Mouse (Mus musculus) kidney, adult 2 months (tissue): ENCODE results near the gene Wscd1. TPM values are rescaled to one million over a fixed set of nuclear protein-coding genes. Genes with fewer than 3 reads are reported as not detected.
A peak's percentile ranks its signal among the peaks of the same experiment; 100 is the strongest.

Source experiments
- DNase-seq: peaks from one replicate; pipeline ENCODE4 v3.0.0; 2021
- H3K27ac ChIP-seq: fragments of 200-500 bp; 2 replicates; pipeline ENCODE4 v1.5.1; 2012; ENCODE audit warnings: low read depth, low read length, control low read depth, inconsistent platforms; ENCODE audit not compliant: insufficient read depth
- H3K27me3 ChIP-seq: fragments of 200-500 bp; replicated peaks from 2 replicates; pipeline ENCODE4 v1.6.1; 2012; ENCODE audit warnings: mild to moderate bottlenecking, moderate library complexity, low read length, inconsistent platforms; ENCODE audit not compliant: control insufficient read depth, insufficient read depth
- H3K36me3 ChIP-seq: fragments of 200-500 bp; 2 replicates; pipeline ENCODE4 v1.6.1; 2012; ENCODE audit warnings: mild to moderate bottlenecking, moderate library complexity, low read length, inconsistent platforms; ENCODE audit not compliant: control insufficient read depth, insufficient read depth
- H3K4me1 ChIP-seq: fragments of 200-500 bp; 2 replicates; pipeline ENCODE4 v1.6.1; 2011; ENCODE audit warnings: low read length; ENCODE audit not compliant: control insufficient read depth, insufficient read depth
- H3K4me3 ChIP-seq: fragments of 200-500 bp; 2 replicates; pipeline ENCODE4 v1.5.1; 2011; ENCODE audit warnings: mild to moderate bottlenecking, low read depth, low read length, control low read depth; ENCODE audit not compliant: insufficient read depth
- CTCF ChIP-seq: fragments of 200-500 bp; conservative IDR thresholded peaks from 2 replicates; pipeline ENCODE4 v1.5.1; 2011; ENCODE audit warnings: low read depth, mild to moderate bottlenecking, control low read depth, low read length, moderate library complexity, mixed read lengths; ENCODE audit not compliant: insufficient read depth, insufficient read length
- POLR2A ChIP-seq: fragments of 200-500 bp; IDR thresholded peaks from one replicate; pipeline ENCODE4 v1.6.1; 2011; ENCODE audit warnings: low read depth, low read length, control low read depth
- WGBS: fragments of 180-500 bp; shearing (Covaris S2); methylation state at CpG from one replicate; pipeline ENCODE4 v1.1.7; 2018; 5-methylcytosine and 5-hydroxymethylcytosine counted together
- polyA plus RNA-seq: library from polyadenylated mRNA; depleted of rRNA; stranded (reverse); fragments of >200 nt; gene quantifications from 2 replicates; pipeline ENCODE4 v1.2.3, GENCODE M21; 2012

The Wscd1 gene
- polyA plus RNA-seq, 1 experiment = 12.5 TPM

GRCm38 (mm10) chr11:71770479-71770878 is 20.8 kb downstream of the Wscd1 start:
- Histone ChIP-seq H3K27ac (no peak overlapping the region), H3K27me3 (no peaks in the 10 kb centered on the region), H3K4me3 (no peak overlapping the region), H3K4me1 (no peaks in the 10 kb centered on the region), H3K36me3 (no peaks in the 10 kb centered on the region)
- no peak for DNase-seq
- TF ChIP-seq CTCF (no peak), POLR2A (no peak)
- WGBS = 58% methylated on average over 2 of the region's 2 CpGs

- no peaks in the 10 kb centered on the region for H3K36me3 ChIP-seq
- 88% methylated on average over 7 of the region's 7 CpGs for WGBS
- H3K4me1 ChIP-seq = no peaks in the 10 kb centered on the region
- no peak overlapping the region for H3K4me3 ChIP-seq
- H3K27ac ChIP-seq = no peak overlapping the region
- H3K27me3 ChIP-seq = no peaks in the 10 kb centered on the region
- TF ChIP-seq POLR2A (no peak), CTCF (no peak)
- DNase-seq = no peak
Observed at GRCm38 (mm10) chr11:71771074-71771473, 21.4 kb downstream of the Wscd1 start.

GRCm38 (mm10) chr11:71772056-71772455 is 22.3 kb downstream of the Wscd1 start:
- Histone ChIP-seq H3K36me3 (no peaks in the 10 kb centered on the region), H3K4me3 (no peak overlapping the region), H3K4me1 (no peaks in the 10 kb centered on the region), H3K27me3 (no peaks in the 10 kb centered on the region), H3K27ac (no peak overlapping the region)
- TF ChIP-seq POLR2A = no peak
- TF ChIP-seq CTCF = no peak
- WGBS = 38% methylated on average over 6 of the region's 6 CpGs
- DNase-seq = peak; percentile 27

GRCm38 (mm10) chr11:71772802-71773201 is 23.1 kb downstream of the Wscd1 start:
- Histone ChIP-seq H3K27ac (no peak overlapping the region), H3K4me3 (no peak overlapping the region), H3K27me3 (no peaks in the 10 kb centered on the region), H3K4me1 (no peaks in the 10 kb centered on the region), H3K36me3 (no peaks in the 10 kb centered on the region)
- WGBS = 34% methylated on average over 4 of the region's 4 CpGs
- TF ChIP-seq POLR2A (no peak), CTCF (no peak)
- peak; percentile 11 for DNase-seq

GRCm38 (mm10) chr11:71773986-71774767 is 24.5 kb downstream of the Wscd1 start:
- 39% methylated on average over 16 of the region's 16 CpGs for WGBS
- no peaks in the 10 kb centered on the region for H3K4me1 ChIP-seq
- peak; percentile 76 for DNase-seq
- peak overlapping the region; percentile 51 for H3K27ac ChIP-seq
- no peaks in the 10 kb centered on the region for H3K27me3 ChIP-seq
- H3K36me3 ChIP-seq = no peaks in the 10 kb centered on the region
- TF ChIP-seq POLR2A (no peak), CTCF (no peak)
- H3K4me3 ChIP-seq = no peak overlapping the region

GRCm38 (mm10) chr11:71775056-71775455 is 25.3 kb downstream of the Wscd1 start:
- TF ChIP-seq CTCF (no peak), POLR2A (no peak)
- no peaks in the 10 kb centered on the region for H3K27me3 ChIP-seq
- H3K36me3 ChIP-seq = no peaks in the 10 kb centered on the region
- no peaks in the 10 kb centered on the region for H3K4me1 ChIP-seq
- peak overlapping the region; percentile 51; the same call in 1 of the 2 replicates for H3K27ac ChIP-seq
- H3K4me3 ChIP-seq = no peak overlapping the region
- DNase-seq = peak; percentile 71
- WGBS = 61% methylated on average over 6 of the region's 6 CpGs

- 68% methylated on average over 10 of the region's 10 CpGs for WGBS
- DNase-seq = no peak
- TF ChIP-seq POLR2A (no peak), CTCF (no peak)
Observed at GRCm38 (mm10) chr11:71779642-71780041, 29.9 kb downstream of the Wscd1 start.

More at GRCm38 (mm10) chr11:71779642-71780041, 29.9 kb downstream of the Wscd1 start:
- Histone ChIP-seq H3K27ac (no peak overlapping the region), H3K4me1 (no peaks in the 10 kb centered on the region), H3K4me3 (no peak overlapping the region), H3K27me3 (no peaks in the 10 kb centered on the region), H3K36me3 (no peaks in the 10 kb centered on the region)
